Mouse (Mus musculus) adipocyte (in vitro differentiated cells): ENCODE measurements at regions not wholly inside any gene's neighbourhood (a gene's known extent, or its start where the extent isn't known, plus 50 kb on each side); places are given as distances from the start of the nearest gene placed in this dataset.

Experiments used
- DNase-seq: peaks from one replicate; pipeline ENCODE4 v3.0.0-alpha.2; 2016; ENCODE audit warnings: low spot score

GRCm38 (mm10) chr8:6388651-6389050 is 1283.5 kb upstream of the Slc10a2 start:
- no peak for DNase-seq

DNA sequence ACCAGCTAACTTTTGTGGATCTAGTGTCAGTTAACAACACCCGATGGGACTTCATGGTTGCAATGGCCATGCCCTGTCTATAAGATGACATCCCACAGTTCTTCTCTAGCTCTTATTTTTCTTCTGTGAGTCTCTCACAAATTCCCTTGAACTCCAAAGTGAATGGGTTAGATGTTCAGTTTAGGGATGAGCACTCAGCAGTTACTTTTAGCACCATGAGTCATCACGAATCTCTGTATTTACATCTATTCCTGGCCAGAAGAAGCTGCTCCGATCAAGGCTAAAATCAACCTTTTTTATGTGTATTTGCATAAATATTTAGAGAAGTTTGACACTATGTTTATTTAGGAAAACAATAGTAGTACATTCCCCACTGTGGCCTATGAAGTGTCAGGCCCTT is 1269.6 kb upstream of the Slc10a2 start:
- no peak for DNase-seq

GRCm38 (mm10) chr8:6361403-6361942 is 1256.3 kb upstream of the Slc10a2 start:
- no peak for DNase-seq

DNA sequence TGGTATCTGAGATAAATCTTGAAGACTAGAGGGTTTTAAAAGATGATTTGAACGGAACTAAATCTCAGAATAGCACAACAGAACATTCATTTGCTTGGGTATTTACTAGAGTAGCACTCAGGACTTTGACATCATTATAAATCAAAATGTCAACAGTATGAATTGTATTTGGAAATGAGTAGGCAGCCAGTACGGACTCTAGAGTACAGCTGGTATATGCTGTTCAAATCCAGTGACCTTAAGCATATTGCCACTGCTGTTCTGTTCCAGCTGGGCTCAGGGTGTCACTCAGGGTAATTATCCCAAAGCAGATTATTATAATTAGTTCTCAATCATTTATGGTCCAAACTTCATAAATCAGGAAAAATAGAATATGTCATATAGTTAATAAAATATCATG is 1252.7 kb upstream of the Slc10a2 start:
- peak; percentile 56 for DNase-seq

- DNase-seq: no peak
These were observed 1245.3 kb upstream of the Slc10a2 start for GRCm38 (mm10) chr8:6350460-6350859.

DNA sequence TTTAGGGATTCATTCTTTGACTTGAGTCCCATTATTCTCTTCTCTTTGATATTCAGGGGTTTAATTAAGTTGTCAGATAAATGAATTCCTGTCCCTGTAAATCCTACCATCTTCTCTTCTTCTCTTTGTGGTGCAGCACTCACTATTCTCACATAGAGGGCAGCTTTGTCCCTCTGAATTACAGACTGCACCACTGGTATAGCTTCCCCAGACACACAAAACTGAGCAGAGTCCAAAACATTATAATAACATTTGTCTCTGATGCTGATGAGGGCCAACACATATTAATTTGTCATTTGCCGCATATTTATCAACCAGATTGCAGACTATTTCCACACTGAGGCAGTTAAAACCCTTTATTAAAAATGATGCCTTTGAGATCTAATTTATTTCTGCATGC is 1244.9 kb upstream of the Slc10a2 start:
- DNase-seq: peak; percentile 21

DNA sequence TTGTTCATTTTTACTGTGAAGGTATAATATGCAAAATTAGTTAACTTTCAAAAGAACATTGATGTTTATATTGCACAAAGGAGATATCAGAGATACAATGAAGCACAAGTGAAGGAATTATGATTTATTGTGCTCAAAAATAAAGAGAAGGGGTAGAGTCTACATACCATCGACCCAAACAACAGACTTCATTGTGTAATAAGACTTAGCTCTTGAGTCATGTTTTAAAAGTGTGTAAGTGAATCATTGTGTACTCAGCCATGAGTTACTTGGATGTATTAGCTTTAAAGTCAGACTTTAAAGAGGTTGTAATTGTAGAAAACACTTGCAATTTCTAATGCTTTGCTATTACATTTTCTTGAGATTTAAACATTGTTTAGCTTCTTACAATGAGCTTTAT is 1240.6 kb upstream of the Slc10a2 start:
- DNase-seq: no peak

GRCm38 (mm10) chr8:6340158-6340855 is 1235.2 kb upstream of the Slc10a2 start:
- no peak for DNase-seq

DNA sequence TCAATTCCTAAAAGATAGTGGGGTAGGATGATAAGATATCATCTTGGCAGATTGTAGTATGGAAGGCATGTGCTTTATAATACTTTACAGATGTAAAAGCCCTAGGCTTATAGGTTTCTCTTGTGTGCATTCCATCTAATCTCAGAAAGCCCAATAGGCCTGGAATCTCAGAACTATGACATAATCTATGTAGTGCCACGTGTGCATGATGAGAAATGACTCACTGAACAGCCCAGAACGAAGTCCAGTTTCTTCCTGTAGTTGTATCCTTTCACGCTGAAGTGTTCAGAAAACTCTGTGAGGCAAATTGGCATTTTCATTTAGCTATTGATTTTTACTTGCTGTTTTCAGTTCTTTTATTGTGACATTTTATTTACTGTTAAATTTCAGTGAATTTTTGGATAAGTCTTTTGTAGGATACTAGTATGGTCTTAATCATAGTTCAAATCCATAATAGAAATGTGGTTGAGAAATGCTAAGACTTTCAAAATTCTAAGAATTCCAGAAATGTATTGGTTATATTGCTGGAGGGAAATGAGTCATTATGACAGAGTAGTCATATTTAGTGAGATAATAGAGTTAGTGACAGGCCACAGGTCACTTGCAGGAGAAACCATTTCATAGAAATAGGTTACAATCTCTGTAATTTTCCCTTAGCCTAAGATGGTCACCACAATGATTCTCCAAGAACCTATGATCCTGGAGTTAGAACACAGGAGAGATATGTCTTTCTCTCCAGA is 1229.3 kb upstream of the Slc10a2 start:
- DNase-seq: no peak

DNA sequence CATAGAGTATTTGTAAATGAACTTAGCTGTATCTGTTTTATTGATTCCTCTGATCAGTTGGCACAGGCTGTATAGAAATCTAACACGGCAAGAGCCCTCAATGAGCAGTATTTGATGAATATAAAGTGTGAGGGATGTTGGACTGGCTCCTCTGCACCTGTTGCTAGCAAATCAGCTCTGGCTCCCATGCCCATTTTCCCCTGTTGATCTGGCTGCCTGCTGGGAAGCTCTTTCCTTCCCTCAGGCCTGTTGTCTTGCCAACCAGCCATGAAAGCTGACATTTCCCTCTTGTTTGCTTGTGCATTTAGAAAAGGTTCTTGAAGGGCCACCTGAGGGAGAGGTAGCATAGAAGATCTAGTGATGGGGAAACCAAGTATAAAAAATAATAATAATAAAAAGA is 1216.2 kb upstream of the Slc10a2 start:
- DNase-seq: no peak

GRCm38 (mm10) chr8:6315162-6315845 is 1210.2 kb upstream of the Slc10a2 start:
- DNase-seq: peak; percentile 8

GRCm38 (mm10) chr8:6288889-6289288 is 1183.7 kb upstream of the Slc10a2 start:
- no peak for DNase-seq

GRCm38 (mm10) chr8:6279903-6280302 is 1174.8 kb upstream of the Slc10a2 start:
- no peak for DNase-seq
